Mouse (Mus musculus) neutrophil, adult 5-6 weeks (primary cell): ENCODE results near the gene Ttn. TPM values are rescaled to one million over a fixed set of nuclear protein-coding genes. Genes with fewer than 3 reads are reported as not detected.

Experiments
- ATAC-seq: fragments of 151-379, 151-347 bp; 2 replicates; pipeline ENCODE4 v1.8.0; 2017; ENCODE audit warnings: mild to moderate bottlenecking, moderate TSS enrichment; ENCODE audit not compliant: insufficient number of reproducible peaks, poor library complexity, low FRiP score, severe bottlenecking; ENCODE audit errors: extremely low read depth
- total RNA-seq: library from RNA; stranded (forward); fragments of 200-1000 nt; gene quantifications from 2 replicates; pipeline ENCODE4 v1.2.3, GENCODE M21; 2017

Ttn gene
- total RNA-seq, 1 experiment from 2014 or later = 0.12 TPM

- ATAC-seq = no peak
These were observed 100.9 kb downstream of the Ttn start for GRCm38 (mm10) chr2:76881406-76881805.

GRCm38 (mm10) chr2:76875587-76875986, 106.8 kb downstream of the Ttn start:
- ATAC-seq = no peak

GRCm38 (mm10) chr2:76866928-76867327, 115.4 kb downstream of the Ttn start:
- ATAC-seq = no peak

GRCm38 (mm10) chr2:76865497-76865896, 116.8 kb downstream of the Ttn start:
- no peak for ATAC-seq

- ATAC-seq = no peak
These were observed 121.0 kb downstream of the Ttn start for GRCm38 (mm10) chr2:76861327-76861726.

- ATAC-seq = no peak
These were observed 132.3 kb downstream of the Ttn start for GRCm38 (mm10) chr2:76850066-76850465.

GRCm38 (mm10) chr2:76843162-76843561, 139.2 kb downstream of the Ttn start:
- no peak for ATAC-seq

- ATAC-seq = no peak
These were observed 161.9 kb downstream of the Ttn start for GRCm38 (mm10) chr2:76820472-76820871.

GRCm38 (mm10) chr2:76817796-76818195, 164.6 kb downstream of the Ttn start:
- no peak for ATAC-seq

GRCm38 (mm10) chr2:76814048-76814817, 168.1 kb downstream of the Ttn start:
- ATAC-seq = no peak

- no peak for ATAC-seq
These were observed 171.2 kb downstream of the Ttn start for GRCm38 (mm10) chr2:76811160-76811559.

- no peak for ATAC-seq
These were observed 174.0 kb downstream of the Ttn start for GRCm38 (mm10) chr2:76808334-76808733.

- ATAC-seq = no peak
These were observed 175.1 kb downstream of the Ttn start for GRCm38 (mm10) chr2:76807284-76807683.

GRCm38 (mm10) chr2:76806861-76807260, 175.5 kb downstream of the Ttn start:
- no peak for ATAC-seq

GRCm38 (mm10) chr2:76806376-76806775, 176.0 kb downstream of the Ttn start:
- no peak for ATAC-seq

GRCm38 (mm10) chr2:76805191-76805892, 177.0 kb downstream of the Ttn start:
- ATAC-seq = no peak

GRCm38 (mm10) chr2:76784171-76784570, 198.2 kb downstream of the Ttn start:
- ATAC-seq = no peak

- ATAC-seq = no peak
These were observed 201.6 kb downstream of the Ttn start for GRCm38 (mm10) chr2:76780792-76781191.

- no peak for ATAC-seq
These were observed 212.5 kb downstream of the Ttn start for GRCm38 (mm10) chr2:76769831-76770230.

- ATAC-seq = no peak
These were observed 215.1 kb downstream of the Ttn start for GRCm38 (mm10) chr2:76767231-76767630.
